Mouse (Mus musculus) liver, embryonic 18 days (tissue): ENCODE results near the gene Mad1l1. TPM values are rescaled to one million over a fixed set of nuclear protein-coding genes. Genes with fewer than 3 reads are reported as not detected.

ENCODE experiments used
- polyA plus RNA-seq: library from polyadenylated mRNA; depleted of rRNA; stranded (reverse); fragments of >200 nt; gene quantifications from 2 replicates; pipeline ENCODE4 v1.2.3, GENCODE M21; 2012; rRNA removed

Mad1l1 gene
- polyA plus RNA-seq: 15.6 and 20.1 TPM in 2 replicates

DNA sequence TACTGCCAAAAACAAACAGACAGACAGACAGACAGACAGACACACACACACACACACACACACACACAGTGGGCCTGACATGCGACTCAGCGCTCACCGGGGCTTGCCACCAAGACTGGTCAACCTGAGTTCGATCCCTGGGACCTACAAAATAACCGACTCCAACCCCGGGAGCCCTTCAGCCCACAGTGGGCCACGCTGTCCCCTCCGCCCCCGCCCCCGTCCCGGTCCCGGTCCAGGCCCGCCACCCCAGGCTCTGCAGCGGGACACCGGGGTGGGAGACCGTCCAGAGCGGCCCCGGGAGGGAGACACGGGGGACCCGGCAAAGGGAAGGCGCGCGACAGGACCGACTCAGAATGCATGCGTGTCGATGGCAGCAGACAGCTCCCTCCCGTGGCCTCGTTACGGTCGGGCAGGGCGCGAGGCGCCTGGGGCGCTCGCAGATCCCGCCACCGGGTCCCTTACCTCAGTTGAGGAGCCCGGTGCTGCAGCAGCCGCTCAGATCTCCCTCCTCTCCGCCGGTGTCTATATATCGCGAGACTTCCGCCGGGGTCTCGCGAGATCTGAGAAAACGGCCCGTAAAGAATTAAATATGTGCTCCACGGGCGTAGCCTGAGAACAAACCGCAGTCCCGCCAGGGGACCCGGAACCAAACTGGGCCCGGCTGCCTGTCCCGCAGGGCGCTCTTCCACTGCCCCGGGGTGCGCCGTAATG is at the start of gene Mad1l1, which contains the start of gene Nudt1:
Mad1l1 (minus strand) TSS at position 511 of the 714 bp plus-strand sequence.
Nudt1 (plus strand) TSS at position 615 of the 714 bp plus-strand sequence.

GRCm38 (mm10) chr5:140331615-140332512 is 10.5 kb upstream of the Mad1l1 start, which contains the start of gene Mrm2:
Gene Mrm2, minus strand, starts transcription at chr5:140331898.

Other genes starting within 250 kb of the Mad1l1 start
- gene Nudt1, start 104 bp upstream of the Mad1l1 start, polyA plus RNA-seq: 12.8 and 14.1 TPM in 2 replicates
- 5.2 and 5.6 TPM in 2 replicates for gene Mrm2, start 10.3 kb upstream of the Mad1l1 start, polyA plus RNA-seq
- 9.9 and 10.0 TPM in 2 replicates for gene Snx8, start 67.7 kb upstream of the Mad1l1 start, polyA plus RNA-seq
- 45.4 and 50.0 TPM in 2 replicates for gene Eif3b, start 97.8 kb upstream of the Mad1l1 start, polyA plus RNA-seq
- 0.01 TPM in 2 replicates for gene Gm4869, start 124.1 kb upstream of the Mad1l1 start, polyA plus RNA-seq
- 5.0 and 6.5 TPM in 2 replicates for gene Chst12, start 184.0 kb upstream of the Mad1l1 start, polyA plus RNA-seq
- gene Grifin, start 243.5 kb upstream of the Mad1l1 start, polyA plus RNA-seq: 0.11 and 0.39 TPM in 2 replicates